ENCODE assay signal across 11 mouse cellular contexts in genomic region chr7:25363151-25363550, GRCm38 (mm10). TPM values are rescaled to one million over a fixed set of nuclear protein-coding genes. Genes with fewer than 3 reads are reported as not detected.
A peak's percentile ranks its signal among the peaks of the same experiment; 100 is the strongest.
DNase-seq lines count a peak whose midpoint lies in the region; ATAC-seq and TF ChIP-seq lines count a peak whose summit lies in the region.
"Had no signal": no experiment of that assay in that cellular context is flagged by ENCODE, and none has a peak within 500 bp of the region (broad histone marks: within the 10 kb centered on the region; RNA-seq: fewer than 3 reads in every experiment).

No protein-coding gene starts in this region.

- no peak for TF ChIP-seq POLR2A in brain, embryonic 14.5 days (IDR thresholded peaks at IDR 0.05; ENCODE audit: borderline replicate concordance, extremely low read depth, insufficient read depth, insufficient read length, poor library complexity, severe bottlenecking)

- H3K27me3 ChIP-seq in G1E (ENCODE audit: insufficient read depth, low read length) = peaks cover 15% of the 10 kb centered on the region
- peaks cover 11% of the 10 kb centered on the region for H3K27me3 ChIP-seq in lung, embryonic 16.5 days (ENCODE audit: control insufficient read depth, insufficient read depth, low read depth, low read length)
- H3K27me3 ChIP-seq in midbrain, embryonic 13.5 days = peaks cover 19% of the 10 kb centered on the region

- TF ChIP-seq CTCF in G1E (IDR thresholded peaks at IDR 0.05; ENCODE audit: low read depth, low read length) = peak; percentile 29; the same call in 1 of the 2 replicates
- peak; percentile 43; the same call in 1 of the 2 replicates for TF ChIP-seq CTCF in brain, embryonic 14.5 days (IDR thresholded peaks at IDR 0.05; ENCODE audit: borderline replicate concordance, extremely low read depth, insufficient read depth, insufficient read length)

- H3K9ac ChIP-seq in lung, embryonic 16.5 days (ENCODE audit: low read length) = no peak overlapping the region
- no peak overlapping the region for H3K9ac ChIP-seq in midbrain, embryonic 13.5 days (replicated peaks)
- H3K9ac ChIP-seq: liver, embryonic 15.5 days had no signal

- no peak overlapping the region for H3K27ac ChIP-seq in lung, embryonic 16.5 days (ENCODE audit: low read length)
- H3K27ac ChIP-seq in midbrain, embryonic 13.5 days = no peak overlapping the region
- H3K27ac ChIP-seq: liver, embryonic 15.5 days had no signal

- H3K36me3 ChIP-seq in G1E (replicated peaks) = peaks cover 61% of the 10 kb centered on the region
- H3K36me3 ChIP-seq in lung, embryonic 16.5 days (ENCODE audit: control insufficient read depth, insufficient read depth, low read length) = peaks cover 10% of the 10 kb centered on the region
- H3K36me3 ChIP-seq in midbrain, embryonic 13.5 days = peaks cover 64% of the 10 kb centered on the region
- H3K36me3 ChIP-seq: liver, embryonic 15.5 days had no signal

- WGBS in lung, embryonic 16.5 days = 85% methylated on average over 19 of the region's 19 CpGs
- WGBS in midbrain, embryonic 13.5 days = 91% methylated on average over 19 of the region's 19 CpGs

- peaks cover 2% of the 10 kb centered on the region; the same call in 1 of the 2 replicates for H3K4me1 ChIP-seq in G1E (ENCODE audit: insufficient read depth, low read depth, low read length)
- peaks cover 4% of the 10 kb centered on the region; the same call in 1 of the 2 replicates for H3K4me1 ChIP-seq in lung, embryonic 16.5 days (replicated peaks; ENCODE audit: control insufficient read depth, insufficient read depth, low read length)
- H3K4me1 ChIP-seq in midbrain, embryonic 13.5 days (replicated peaks) = peaks cover 33% of the 10 kb centered on the region
- H3K4me1 ChIP-seq: liver, embryonic 15.5 days had no signal

- H3K9me3 ChIP-seq in G1E (replicated peaks) = no peaks in the 10 kb centered on the region
- no peaks in the 10 kb centered on the region for H3K9me3 ChIP-seq in lung, embryonic 16.5 days (ENCODE audit: control insufficient read depth, low read length)
- no peaks in the 10 kb centered on the region for H3K9me3 ChIP-seq in midbrain, embryonic 13.5 days
- H3K9me3 ChIP-seq: liver, embryonic 15.5 days had no signal

- no peak overlapping the region for H3K4me2 ChIP-seq in lung, embryonic 16.5 days (ENCODE audit: low read depth, low read length)
- H3K4me2 ChIP-seq in midbrain, embryonic 13.5 days (replicated peaks) = no peak overlapping the region
- H3K4me2 ChIP-seq: liver, embryonic 15.5 days had no signal

- H3K4me3 ChIP-seq in G1E (ENCODE audit: low read depth, low read length) = no peak overlapping the region
- H3K4me3 ChIP-seq in lung, embryonic 16.5 days (ENCODE audit: low read length) = no peak overlapping the region
- H3K4me3 ChIP-seq in midbrain, embryonic 13.5 days (replicated peaks) = no peak overlapping the region
- H3K4me3 ChIP-seq: liver, embryonic 15.5 days had no signal

- peak; percentile 45 to 59 for DNase-seq in kidney, postnatal 4 days
- no peak for DNase-seq in kidney, postnatal 10 days
- DNase-seq in G1E (ENCODE audit: low spot score) = no peak
- no peak for DNase-seq in brain, embryonic 14.5 days (ENCODE audit: low read depth)
- no peak for DNase-seq in Muller cell, postnatal 12 days (ENCODE audit: inconsistent ontology term)
- DNase-seq in left cerebral cortex, adult 9 months (ENCODE audit: low spot score in 2 of 2) = no peak

- ATAC-seq in G1E (ENCODE audit: extremely low read depth, insufficient number of reproducible peaks, low FRiP score, poor library complexity, severe bottlenecking) = no peak
- ATAC-seq in lung, embryonic 16.5 days (ENCODE audit: low read depth) = 0 out of 2 replicates have a peak, but pooled peaks have one; percentile 16
- no peak for ATAC-seq in midbrain, embryonic 13.5 days
- ATAC-seq: intestine, embryonic 16.5 days had no signal

RNA-seq across cellular contexts. Expression of gene Cnfn, which starts 6.4 kb away (rescaled TPM):
- total RNA-seq in G1E (2014; fragmentation: Nextera tagmentation) = not detected in 2 replicates
- not detected in 2 replicates for total RNA-seq in G1E (2017)
- not detected in 2 replicates for polyA plus RNA-seq in G1E (2012)
- 1.2 TPM in 1 of 2 replicates, not detected in the other for polyA plus RNA-seq in brain, embryonic 14.5 days (2012; rRNA removed)
- 0.33 and 2.9 TPM in 2 replicates for polyA plus RNA-seq in lung, embryonic 16.5 days (2015; fragmentation: Nextera tagmentation; extraction: Ambion mirVana)
- 0.32 TPM in 1 of 2 replicates, not detected in the other for polyA plus RNA-seq in midbrain, embryonic 13.5 days (2015; fragmentation: Nextera tagmentation; extraction: Ambion mirVana)
- total RNA-seq: heart, adult 8-10 months had no signal

RNA-seq across cellular contexts. Expression of gene Lipe, which starts 35.4 kb away (rescaled TPM):
- total RNA-seq in G1E (2014; fragmentation: Nextera tagmentation) (6.1 and 13.0 TPM in 2 replicates), G1E (2017) (4.6 and 4.8 TPM in 2 replicates)
- polyA plus RNA-seq in G1E (2012) = 15.7 and 16.1 TPM in 2 replicates
- 12.0 and 13.0 TPM in 2 replicates for polyA plus RNA-seq in brain, embryonic 14.5 days (2012; rRNA removed)
- polyA plus RNA-seq in lung, embryonic 16.5 days (2015; fragmentation: Nextera tagmentation; extraction: Ambion mirVana) = 9.4 and 11.4 TPM in 2 replicates
- 8.4 and 9.9 TPM in 2 replicates for polyA plus RNA-seq in midbrain, embryonic 13.5 days (2015; fragmentation: Nextera tagmentation; extraction: Ambion mirVana)

RNA-seq across cellular contexts. Expression of gene Megf8, which starts 46.2 kb away (rescaled TPM):
- total RNA-seq in G1E (2014; fragmentation: Nextera tagmentation) (14.3 and 14.4 TPM in 2 replicates), G1E (2017) (6.3 and 7.5 TPM in 2 replicates)
- 24.4 and 25.3 TPM in 2 replicates for polyA plus RNA-seq in G1E (2012)
- 53.0 and 60.7 TPM in 2 replicates for polyA plus RNA-seq in brain, embryonic 14.5 days (2012; rRNA removed)
- 11.8 and 12.1 TPM in 2 replicates for polyA plus RNA-seq in lung, embryonic 16.5 days (2015; fragmentation: Nextera tagmentation; extraction: Ambion mirVana)
- 18.9 and 19.8 TPM in 2 replicates for polyA plus RNA-seq in midbrain, embryonic 13.5 days (2015; fragmentation: Nextera tagmentation; extraction: Ambion mirVana)

RNA-seq across cellular contexts. Expression of gene Cxcl17, which starts 49.5 kb away (rescaled TPM):
- total RNA-seq in G1E (2014; fragmentation: Nextera tagmentation) (not detected in 2 replicates), G1E (2017) (not detected in 2 replicates)
- polyA plus RNA-seq in G1E (2012) = not detected in 2 replicates
- not detected in 2 replicates for polyA plus RNA-seq in brain, embryonic 14.5 days (2012; rRNA removed)
- 0.49 TPM in 1 of 2 replicates, not detected in the other for polyA plus RNA-seq in lung, embryonic 16.5 days (2015; fragmentation: Nextera tagmentation; extraction: Ambion mirVana)
- 0.51 and 0.73 TPM in 2 replicates for polyA plus RNA-seq in midbrain, embryonic 13.5 days (2015; fragmentation: Nextera tagmentation; extraction: Ambion mirVana)
- total RNA-seq: heart, adult 8-10 months had no signal
- polyA plus RNA-seq: liver, embryonic 15.5 days had no signal

RNA-seq across cellular contexts. Expression of gene Tmem145, which starts 57.2 kb away (rescaled TPM):
- total RNA-seq in G1E (2014; fragmentation: Nextera tagmentation) = not detected in 2 replicates
- total RNA-seq in G1E (2017) = not detected in 2 replicates
- not detected in 2 replicates for polyA plus RNA-seq in G1E (2012)
- 163 and 167 TPM in 2 replicates for polyA plus RNA-seq in brain, embryonic 14.5 days (2012; rRNA removed)
- polyA plus RNA-seq in lung, embryonic 16.5 days (2015; fragmentation: Nextera tagmentation; extraction: Ambion mirVana) = 0.14 and 0.49 TPM in 2 replicates
- polyA plus RNA-seq in midbrain, embryonic 13.5 days (2015; fragmentation: Nextera tagmentation; extraction: Ambion mirVana) = 41.1 and 47.1 TPM in 2 replicates

Comparison
In these comparisons a context has a peak if more than half of its experiments do, and no peak if none do; other contexts are left out.
1. DNase-seq: peak in kidney, postnatal 4 days (2 of 2); none in kidney, postnatal 10 days (single experiment), G1E (single experiment), brain, embryonic 14.5 days (single experiment), Muller cell, postnatal 12 days (single experiment) and left cerebral cortex, adult 9 months (0 of 2).